Comparison of ENCODE assay signal across 10 mouse cellular contexts in genomic region chr6:142948955-142949357, GRCm38 (mm10). TPM values are rescaled to one million over a fixed set of nuclear protein-coding genes. Genes with fewer than 3 reads are reported as not detected.
DNase-seq lines count a peak whose midpoint lies in the region; ATAC-seq and TF ChIP-seq lines count a peak whose summit lies in the region.
"Had no signal": no experiment of that assay in that cellular context is flagged by ENCODE, and none has a peak within 500 bp of the region (broad histone marks: within the 10 kb centered on the region; RNA-seq: fewer than 3 reads in every experiment).

No protein-coding gene starts in this region.

- no peak for TF ChIP-seq CTCF in testis, adult 2 months (IDR thresholded peaks at IDR 0.05; ENCODE audit: control insufficient read depth, insufficient read depth, insufficient replicate concordance, low read depth, low read length)

- no peak overlapping the region for H3K4me2 ChIP-seq in forebrain, embryonic 15.5 days (replicated peaks)
- H3K4me2 ChIP-seq: embryonic facial prominence, embryonic 13.5 days had no signal

- peaks cover 18% of the 10 kb centered on the region for H3K4me1 ChIP-seq in forebrain, embryonic 15.5 days
- no peaks in the 10 kb centered on the region for H3K4me1 ChIP-seq in forebrain, embryonic 10.5 days
- H3K4me1 ChIP-seq in testis, adult 2 months (ENCODE audit: control insufficient read depth, insufficient read depth, low read length) = peaks cover 2% of the 10 kb centered on the region
- peaks cover 17% of the 10 kb centered on the region for H3K4me1 ChIP-seq in limb, embryonic 10.5 days

- 56% methylated on average over 5 of the region's 5 CpGs for WGBS in forebrain, embryonic 15.5 days
- WGBS in forebrain, embryonic 10.5 days = 88% methylated on average over 5 of the region's 5 CpGs
- 83% methylated on average over 5 of the region's 5 CpGs for WGBS in limb, embryonic 10.5 days

- no peak for TF ChIP-seq POLR2A in testis, adult 2 months (IDR thresholded peaks at IDR 0.05; ENCODE audit: control insufficient read depth, low read depth, low read length)

- peak; percentile 54; the same call in 1 of the 2 replicates for ATAC-seq in forebrain, embryonic 15.5 days (replicated peaks)
- no peak for ATAC-seq in monocyte, adult 5-6 weeks (replicated peaks; ENCODE audit: insufficient number of reproducible peaks, low FRiP score, low TSS enrichment, poor library complexity, severe bottlenecking)

- no peak overlapping the region for H3K9ac ChIP-seq in forebrain, embryonic 15.5 days (replicated peaks)
- H3K9ac ChIP-seq: embryonic facial prominence, embryonic 13.5 days had no signal

- DNase-seq in forebrain, embryonic 10.5 days (ENCODE audit: extremely low spot score, low spot score) = no peak
- DNase-seq in testis, postnatal 10 days (ENCODE audit: low spot score) = no peak
- peak; percentile 42 to 65 for DNase-seq in left cerebral cortex, adult 9 months (ENCODE audit: low spot score in 2 of 2)
- DNase-seq in limb, embryonic 10.5 days (ENCODE audit: low spot score) = no peak
- no peak for DNase-seq in T-cell, adult 2 months (ENCODE audit: low spot score)
- DNase-seq: lung, adult 18-20 months had no signal

- no peaks in the 10 kb centered on the region for H3K27me3 ChIP-seq in forebrain, embryonic 15.5 days
- no peaks in the 10 kb centered on the region for H3K27me3 ChIP-seq in forebrain, embryonic 10.5 days (ENCODE audit: poor library complexity, severe bottlenecking)
- H3K27me3 ChIP-seq in testis, adult 2 months (ENCODE audit: control insufficient read depth, insufficient read depth, low read length) = no peaks in the 10 kb centered on the region
- no peaks in the 10 kb centered on the region for H3K27me3 ChIP-seq in limb, embryonic 10.5 days (ENCODE audit: low read depth, poor library complexity, severe bottlenecking)
- H3K27me3 ChIP-seq: embryonic facial prominence, embryonic 13.5 days had no signal

- H3K4me3 ChIP-seq in forebrain, embryonic 15.5 days = no peak overlapping the region
- no peak overlapping the region for H3K4me3 ChIP-seq in forebrain, embryonic 10.5 days
- H3K4me3 ChIP-seq in testis, adult 2 months (ENCODE audit: control insufficient read depth, low read depth, low read length) = peak overlapping the region; percentile 62
- no peak overlapping the region for H3K4me3 ChIP-seq in limb, embryonic 10.5 days
- H3K4me3 ChIP-seq: embryonic facial prominence, embryonic 13.5 days had no signal

- H3K9me3 ChIP-seq in forebrain, embryonic 15.5 days = no peaks in the 10 kb centered on the region
- H3K9me3 ChIP-seq in forebrain, embryonic 10.5 days = peaks cover 3% of the 10 kb centered on the region; the same call in 1 of the 2 replicates
- no peaks in the 10 kb centered on the region for H3K9me3 ChIP-seq in limb, embryonic 10.5 days (replicated peaks)
- H3K9me3 ChIP-seq: embryonic facial prominence, embryonic 13.5 days had no signal

- H3K36me3 ChIP-seq in forebrain, embryonic 15.5 days = peaks cover 6% of the 10 kb centered on the region
- 0 out of 2 replicates have a peak, but pooled peaks cover 2% of the 10 kb centered on the region for H3K36me3 ChIP-seq in forebrain, embryonic 10.5 days (replicated peaks)
- no peaks in the 10 kb centered on the region for H3K36me3 ChIP-seq in testis, adult 2 months (ENCODE audit: control insufficient read depth, insufficient read depth, low read length)
- H3K36me3 ChIP-seq in limb, embryonic 10.5 days = no peaks in the 10 kb centered on the region
- H3K36me3 ChIP-seq: embryonic facial prominence, embryonic 13.5 days had no signal

- H3K27ac ChIP-seq in forebrain, embryonic 15.5 days (replicated peaks) = no peak overlapping the region
- no peak overlapping the region for H3K27ac ChIP-seq in forebrain, embryonic 10.5 days
- H3K27ac ChIP-seq in testis, adult 2 months (ENCODE audit: control insufficient read depth, insufficient read depth, low read depth, low read length) = no peak overlapping the region
- H3K27ac ChIP-seq in limb, embryonic 10.5 days = no peak overlapping the region; the same call in 1 of the 2 replicates
- H3K27ac ChIP-seq: embryonic facial prominence, embryonic 13.5 days had no signal

RNA-seq across cellular contexts. Expression of gene St8sia1, which starts 15.3 kb away (rescaled TPM):
- polyA plus RNA-seq in forebrain, embryonic 15.5 days (2015; fragmentation: Nextera tagmentation; extraction: Ambion mirVana) = 5.5 and 6.9 TPM in 2 replicates
- polyA plus RNA-seq in forebrain, embryonic 10.5 days (2016; fragmentation: Nextera tagmentation; extraction: Ambion mirVana) = 2.3 and 2.6 TPM in 2 replicates
- 1.9 and 2.5 TPM in 2 replicates for polyA plus RNA-seq in testis, adult 2 months (2012; rRNA removed)
- polyA plus RNA-seq in limb, embryonic 10.5 days (2016; fragmentation: Nextera tagmentation; extraction: Ambion mirVana) = 0.73 and 0.91 TPM in 2 replicates
- 0.49 to 0.96 TPM in 2 of 3 replicates, not detected in the other for total RNA-seq in monocyte, adult 5-6 weeks (2017)

Comparison
In these comparisons a context has a peak if more than half of its experiments do, and no peak if none do; other contexts are left out.
1. DNase-seq: peak in left cerebral cortex, adult 9 months (2 of 2); none in forebrain, embryonic 10.5 days (single experiment), testis, postnatal 10 days (single experiment), limb, embryonic 10.5 days (single experiment) and T-cell, adult 2 months (single experiment).